Mouse (Mus musculus) lung, adult 10 weeks (tissue): Measurements from ENCODE around the gene Hnrnpa1. TPM values are rescaled to one million over a fixed set of nuclear protein-coding genes. Genes with fewer than 3 reads are reported as not detected.

ENCODE experiments used
- polyA plus RNA-seq: library from polyadenylated mRNA; stranded (reverse); fragments of 350-450 nt; fragmentation: Illumina TruSeq; extraction: RNeasy Lipid Tissue Mini Kit (QIAGEN cat#74804); gene quantifications from one replicate; pipeline ENCODE4 v1.2.3, GENCODE M21; 2014; ENCODE audit warnings: low read depth, low replicate concordance; ENCODE audit not compliant: insufficient read depth

The Hnrnpa1 gene
- polyA plus RNA-seq: 168 TPM

DNA sequence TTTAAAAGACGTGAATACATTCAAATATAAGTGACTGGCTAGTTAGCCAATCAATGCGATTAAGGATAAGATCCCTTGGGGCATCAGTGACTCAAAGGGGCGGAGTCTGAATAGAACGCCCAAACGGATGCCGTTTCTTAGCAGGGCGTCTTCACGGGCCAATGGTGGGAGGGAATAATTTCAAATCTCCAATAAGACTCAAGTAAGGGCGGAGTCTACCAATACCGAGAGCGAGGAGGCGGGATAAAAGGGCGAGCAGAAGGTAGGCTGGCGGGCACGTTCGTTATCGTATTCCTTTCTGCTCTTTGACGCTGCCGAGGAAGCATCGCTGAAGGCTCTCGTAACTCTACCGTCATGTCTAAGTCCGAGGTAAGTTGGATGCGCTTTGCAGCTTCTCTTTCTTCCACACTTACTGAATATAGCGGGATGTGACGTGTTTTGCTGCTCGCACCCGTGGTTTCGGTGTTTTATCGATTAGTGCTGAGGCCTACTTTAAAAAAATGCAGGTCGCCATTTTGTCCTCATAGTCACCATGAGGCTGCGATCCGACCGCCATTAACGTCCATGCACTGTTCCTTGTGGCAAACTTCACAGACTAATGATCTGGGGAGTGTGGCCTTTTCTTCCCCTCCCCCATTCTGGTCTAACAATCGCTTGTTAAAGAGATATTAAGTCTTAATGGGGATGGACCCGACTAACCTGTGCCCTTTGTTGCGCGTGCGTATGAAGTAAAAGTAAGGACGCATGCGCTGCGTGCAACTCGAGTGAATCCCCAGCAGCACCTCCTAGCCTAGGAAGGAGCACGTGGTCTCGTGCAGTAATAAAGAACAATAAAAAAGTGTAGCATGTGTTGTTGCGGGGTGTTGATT, at the start of gene Hnrnpa1:
Hnrnpa1 (plus strand) TSS at position 273 of the 869 bp plus-strand sequence.

DNA sequence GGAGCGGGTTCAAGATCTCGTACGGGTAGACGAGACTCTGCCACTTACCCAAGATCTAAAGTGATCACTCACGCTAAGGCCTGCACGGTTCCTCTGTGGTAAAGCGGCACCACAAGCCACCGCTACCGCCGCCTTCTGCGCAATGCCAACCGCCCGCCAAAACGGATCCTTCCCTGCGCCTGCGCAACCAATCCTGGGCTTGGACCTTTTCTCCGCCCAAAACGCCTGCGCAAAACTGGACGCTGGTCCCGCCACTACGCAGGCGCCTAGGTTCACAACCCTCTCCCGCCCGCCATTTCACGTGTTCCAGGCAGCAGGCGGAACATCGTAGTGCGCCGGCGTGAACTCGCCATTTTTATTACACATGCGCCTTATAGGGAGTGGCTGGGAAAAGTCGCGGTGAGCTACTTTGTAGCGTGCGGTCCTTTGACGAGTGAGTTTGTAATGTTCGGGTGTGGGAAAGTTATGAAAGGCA, 510 bp upstream of the Hnrnpa1 start, which contains the start of gene Cbx5:
Cbx5 (minus strand) TSS at position 132 of the 475 bp plus-strand sequence.

DNA sequence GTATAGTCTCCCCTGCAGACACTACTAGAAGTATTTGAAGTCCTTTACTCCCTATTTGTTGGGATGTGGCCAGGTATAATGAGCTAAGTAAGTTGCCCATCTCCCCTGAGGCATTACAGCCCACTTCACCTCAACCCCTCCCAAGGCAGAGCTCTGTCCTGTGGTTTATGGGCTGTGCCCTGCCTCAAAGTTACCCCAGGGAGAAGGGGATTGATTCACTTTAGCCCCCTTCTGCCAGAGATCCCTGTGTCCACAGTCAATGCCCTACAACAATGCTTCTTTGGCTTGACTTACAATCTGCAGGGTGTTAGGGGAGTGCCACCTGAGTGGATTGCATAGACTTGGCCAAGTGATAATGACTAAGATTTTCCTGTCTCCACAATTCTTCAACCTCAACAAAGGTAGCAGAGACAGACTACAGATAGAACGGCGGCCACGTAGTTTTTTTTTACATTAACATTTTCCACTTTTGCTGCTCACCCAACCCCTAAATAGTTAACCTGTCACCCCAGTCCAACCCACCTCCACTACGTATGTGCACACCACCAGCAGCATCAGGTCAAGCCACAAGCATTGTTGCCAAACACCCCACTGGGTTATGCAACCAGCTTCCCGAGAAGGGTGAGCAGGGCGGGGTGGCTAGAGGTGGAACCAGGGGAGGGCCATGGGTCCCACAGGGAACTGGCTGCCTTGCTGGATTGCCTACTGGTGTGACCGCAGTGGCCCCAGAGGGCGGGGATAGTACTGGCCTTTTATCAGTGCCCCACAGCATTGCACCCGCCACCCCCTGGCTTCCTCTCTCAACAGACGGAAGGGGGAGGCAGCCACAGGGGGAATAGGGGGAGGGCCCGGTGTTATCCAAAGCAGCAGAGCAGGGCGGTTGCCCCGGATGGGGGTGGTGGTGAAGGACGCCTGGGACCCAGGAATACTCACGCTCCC, 17.8 kb downstream of the Hnrnpa1 start, which contains the start of gene Nfe2:
Nfe2 (minus strand) TSS at position 614 of the 939 bp plus-strand sequence.

DNA sequence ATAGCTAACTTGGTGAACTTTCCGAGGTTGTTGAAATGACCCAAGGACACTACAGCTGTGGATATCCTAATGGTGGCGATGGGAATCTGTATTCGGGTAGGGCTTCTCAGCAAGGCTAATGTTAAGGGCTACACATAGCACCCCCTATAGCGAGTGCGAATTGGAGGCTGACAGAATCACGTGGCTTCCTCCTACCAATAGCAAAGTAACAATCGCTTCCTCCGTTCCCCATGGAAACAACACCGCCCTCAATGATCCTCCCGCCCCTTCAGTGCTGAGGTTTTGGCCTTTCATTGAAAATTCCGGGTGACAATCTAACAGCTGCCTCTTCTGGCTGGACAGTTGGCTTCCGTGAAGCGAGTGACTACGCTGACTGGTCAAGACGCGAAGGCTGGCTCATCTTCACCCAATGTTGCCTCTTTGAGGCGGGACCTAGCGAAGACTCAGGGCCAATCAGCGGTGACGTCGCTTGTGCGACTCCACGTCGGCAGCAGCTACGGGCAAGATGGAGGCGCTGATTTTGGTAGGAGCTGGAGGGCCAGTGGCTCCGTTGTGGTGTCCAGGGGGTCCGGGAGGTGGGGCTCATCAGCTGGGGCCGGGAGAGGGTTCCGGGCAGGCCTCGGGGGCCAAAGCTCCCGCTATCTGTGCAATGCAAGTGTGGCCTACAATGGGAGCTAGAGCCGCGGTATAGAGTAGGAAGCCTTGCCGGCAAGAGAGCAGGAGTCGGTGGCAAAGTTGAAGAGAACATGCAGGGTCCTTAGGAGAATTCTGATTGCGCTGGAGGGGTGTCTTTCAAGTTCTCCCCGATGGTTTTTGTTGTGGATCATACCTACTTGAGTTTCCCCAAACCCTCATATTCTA, 32.4 kb downstream of the Hnrnpa1 start, which contains the start of gene Copz1:
Copz1 (plus strand) TSS at position 296 of the 861 bp plus-strand sequence.

Other genes with a start within 250 kb of the Hnrnpa1 start
- not detected for gene Hoxc8, start 249.8 kb upstream of the Hnrnpa1 start, polyA plus RNA-seq
- gene Hoxc6, start 242.2 kb upstream of the Hnrnpa1 start, polyA plus RNA-seq: not detected
- 0.11 TPM for gene Hoxc4, start 221.5 kb upstream of the Hnrnpa1 start, polyA plus RNA-seq
- 6.3 TPM for gene Smug1, start 73.3 kb upstream of the Hnrnpa1 start, polyA plus RNA-seq
- gene Cbx5, start 616 bp upstream of the Hnrnpa1 start, polyA plus RNA-seq: 17.2 TPM
- 6.2 TPM for gene Nfe2, start 18.0 kb downstream of the Hnrnpa1 start, polyA plus RNA-seq
- gene Copz1, start 32.3 kb downstream of the Hnrnpa1 start, polyA plus RNA-seq: 100 TPM
- gene Gpr84, start 70.2 kb downstream of the Hnrnpa1 start, polyA plus RNA-seq: not detected
- 5.1 TPM for gene Zfp385a, start 99.7 kb downstream of the Hnrnpa1 start, polyA plus RNA-seq
- 14.7 TPM for gene Itga5, start 126.3 kb downstream of the Hnrnpa1 start, polyA plus RNA-seq
- gene Gtsf1, start 190.0 kb downstream of the Hnrnpa1 start, polyA plus RNA-seq: not detected
- gene Gtsf2, start 208.0 kb downstream of the Hnrnpa1 start, polyA plus RNA-seq: not detected
- 11.4 TPM for gene Nckap1l, start 213.4 kb downstream of the Hnrnpa1 start, polyA plus RNA-seq